Mouse (Mus musculus): Measurements from ENCODE around the gene Socs7.

Gene Socs7

DNA sequence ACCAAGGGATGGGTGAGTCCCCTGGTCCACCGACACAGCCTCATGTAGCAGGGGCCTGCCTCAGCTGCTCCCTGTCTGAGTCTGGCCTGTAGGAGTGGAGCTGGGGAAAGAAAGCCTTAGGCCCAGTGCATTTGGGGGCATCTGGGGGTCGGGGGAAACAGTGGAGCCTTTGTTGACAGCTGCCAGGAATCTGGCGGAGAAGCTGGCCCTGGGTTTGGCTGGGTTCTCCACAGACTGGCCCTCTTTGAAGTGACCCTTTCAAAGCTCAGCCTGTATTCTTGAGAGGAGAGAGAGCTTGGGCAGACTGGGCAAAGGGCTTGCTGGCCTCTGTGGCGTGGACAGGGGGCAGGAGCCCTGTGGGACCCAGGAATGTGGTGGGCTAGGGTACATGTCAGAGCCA lies 60.2 kb downstream of the Socs7 start:
- no peak for DNase-seq

- no peak for DNase-seq
Measured at GRCm38 (mm10) chr11:97424092-97424692, 61.8 kb downstream of the Socs7 start.

DNA sequence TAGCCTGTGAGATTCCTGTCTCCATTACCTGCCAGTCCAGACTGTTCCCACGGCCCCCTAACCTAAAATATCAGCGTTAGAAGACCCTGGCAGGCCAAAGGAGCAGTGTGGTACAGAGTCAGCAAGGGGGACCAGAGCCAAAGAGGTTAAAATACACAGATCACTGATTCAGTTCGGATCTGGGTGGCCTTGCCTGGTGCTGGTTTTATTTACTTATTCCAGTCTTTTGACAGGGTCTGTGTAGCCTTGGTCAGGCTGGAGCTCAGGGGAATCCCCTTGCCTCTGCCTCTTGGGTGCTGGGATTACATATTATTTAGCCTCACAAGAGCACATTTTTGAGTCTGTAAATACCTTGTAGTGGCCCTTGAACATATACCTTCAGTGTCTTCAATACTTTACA lies 62.5 kb downstream of the Socs7 start:
- no peak for DNase-seq

GRCm38 (mm10) chr11:97427794-97428725 lies 65.7 kb downstream of the Socs7 start:
- DNase-seq: peak; percentile 50 to 60

DNA sequence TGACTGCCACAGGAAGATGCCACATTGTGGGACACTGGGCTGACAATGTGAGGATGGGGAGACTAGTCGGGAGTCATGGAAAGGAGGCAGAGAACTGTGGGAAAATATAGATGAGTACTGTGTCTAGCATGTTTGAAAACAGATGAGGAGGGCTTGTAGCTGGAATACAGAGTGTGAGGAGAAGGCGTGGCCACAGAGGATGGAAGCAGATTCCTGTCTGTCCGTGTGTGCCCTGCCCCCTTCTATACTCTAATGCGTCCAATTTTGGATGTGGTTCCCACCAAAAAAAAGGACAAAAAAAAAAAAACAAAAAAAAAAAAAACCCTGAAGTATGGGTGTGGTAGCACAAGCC lies 66.4 kb downstream of the Socs7 start:
- no peak for DNase-seq

- DNase-seq: no peak
Measured at GRCm38 (mm10) chr11:97429615-97430014, 67.3 kb downstream of the Socs7 start.

DNA sequence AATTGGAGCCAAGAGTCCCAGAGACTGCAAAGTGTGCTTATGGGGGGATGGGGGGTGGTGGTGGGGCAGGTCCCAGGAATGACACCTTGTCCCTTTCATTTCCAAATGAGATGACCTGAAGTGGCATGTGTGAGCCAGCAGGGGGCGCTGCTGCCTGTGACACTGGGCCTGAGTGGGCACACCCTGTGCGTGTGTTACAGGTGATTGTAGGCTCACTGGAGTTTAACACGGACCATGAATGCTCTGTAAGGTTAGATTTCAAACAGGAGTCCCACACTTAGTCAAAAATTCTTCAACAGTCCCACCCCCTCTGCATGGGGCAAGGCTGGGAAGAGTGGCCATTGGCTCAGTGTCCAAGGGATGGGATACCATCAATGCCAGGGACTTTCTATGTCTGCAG lies 69.7 kb downstream of the Socs7 start:
- peak in 1 of 2 experiments; percentile 72 for DNase-seq

DNA sequence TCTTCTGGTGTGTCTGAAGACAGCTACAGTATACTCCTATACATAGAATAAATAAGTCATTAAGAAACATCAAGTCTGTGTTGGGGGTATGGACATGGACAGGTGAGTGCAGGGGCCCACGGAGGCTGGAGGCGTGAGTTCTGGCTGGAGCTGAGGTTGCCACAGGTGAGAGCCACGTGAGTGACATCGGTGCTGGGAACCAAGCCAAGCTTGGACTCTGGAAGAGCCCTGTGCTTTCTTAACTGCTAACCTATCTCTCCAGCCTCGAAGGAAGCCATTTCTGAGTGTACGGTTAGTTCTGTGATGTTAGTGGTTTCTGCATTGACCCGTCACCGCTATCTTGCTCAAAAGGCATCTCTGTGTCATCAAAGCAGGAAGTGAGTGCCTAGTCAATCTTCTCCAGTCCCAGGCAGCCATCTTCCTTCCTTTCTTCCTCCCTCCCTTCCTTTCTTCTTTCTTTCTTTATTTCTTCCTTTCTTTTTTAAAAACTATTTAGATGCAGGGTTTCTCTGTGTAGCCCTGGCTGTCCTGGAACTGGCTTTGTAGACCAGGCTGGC lies 70.7 kb downstream of the Socs7 start:
- DNase-seq: no peak

- DNase-seq: no peak
Measured at GRCm38 (mm10) chr11:97434121-97434520, 71.8 kb downstream of the Socs7 start.

DNA sequence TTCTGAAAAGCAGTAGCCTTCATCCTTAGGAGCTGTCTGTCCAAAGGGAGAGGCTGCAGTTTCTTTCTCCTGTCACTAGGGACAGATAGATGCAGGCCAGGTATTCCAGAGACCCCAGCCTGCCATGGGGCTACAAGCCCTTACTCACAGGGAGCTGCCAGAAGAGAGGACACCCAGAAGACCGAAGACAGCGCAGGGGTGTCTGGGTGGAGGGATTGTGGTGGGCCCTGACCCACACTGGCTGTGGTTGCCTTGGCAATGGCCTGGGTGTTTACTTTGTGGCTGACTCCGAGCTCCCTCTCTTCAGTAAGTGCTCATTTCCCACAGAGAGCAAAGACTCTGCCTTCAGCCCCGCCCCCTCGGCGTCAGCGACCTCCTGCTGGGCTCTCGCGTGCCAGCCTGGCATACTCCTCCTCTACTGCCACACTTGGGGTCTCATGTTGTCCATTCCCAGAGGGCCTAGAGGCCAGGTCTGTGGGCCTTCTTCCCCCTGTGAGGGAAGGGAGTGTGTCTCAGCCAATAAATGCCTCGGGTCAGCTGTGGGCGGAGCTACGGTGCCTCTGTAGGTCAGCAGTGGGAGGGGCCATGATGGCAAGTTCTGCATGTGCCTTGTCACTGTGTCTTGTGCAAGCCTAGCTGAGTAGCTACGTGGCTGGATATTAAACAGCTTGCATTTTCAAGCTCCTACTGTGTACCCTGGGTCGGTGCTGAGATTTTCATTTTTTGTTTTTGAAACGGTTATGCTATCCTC lies 72.5 kb downstream of the Socs7 start:
- peak; percentile 79 to 88 for DNase-seq

- DNase-seq: peak in 1 of 2 experiments; percentile 24
Measured at GRCm38 (mm10) chr11:97435808-97436491, 73.6 kb downstream of the Socs7 start.

GRCm38 (mm10) chr11:97437745-97438144 lies 75.4 kb downstream of the Socs7 start:
- peak; percentile 26 to 40 for DNase-seq

GRCm38 (mm10) chr11:97438868-97439267 lies 76.5 kb downstream of the Socs7 start:
- no peak for DNase-seq

DNA sequence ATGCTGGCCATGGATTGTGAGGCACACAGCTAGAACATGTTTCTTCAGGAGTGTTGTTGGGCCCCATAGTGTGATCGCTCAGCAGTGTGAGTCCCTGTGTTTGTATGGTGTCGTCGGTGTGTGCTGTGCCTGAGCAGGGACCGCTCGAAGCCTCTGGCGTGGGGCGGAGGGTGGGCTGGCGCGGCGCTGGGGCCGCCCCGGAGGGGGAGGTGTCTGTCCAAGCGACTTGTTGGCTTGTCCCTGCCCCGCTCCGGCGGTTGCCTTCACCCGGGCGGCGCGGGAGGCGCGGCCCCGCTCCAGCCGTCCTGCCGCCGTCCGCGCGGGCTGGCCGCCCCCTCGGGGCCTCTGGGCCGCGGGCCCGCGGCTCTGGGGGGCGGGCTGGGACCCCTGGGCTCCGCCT lies 77.6 kb downstream of the Socs7 start:
- DNase-seq: peak; percentile 24 to 37

DNA sequence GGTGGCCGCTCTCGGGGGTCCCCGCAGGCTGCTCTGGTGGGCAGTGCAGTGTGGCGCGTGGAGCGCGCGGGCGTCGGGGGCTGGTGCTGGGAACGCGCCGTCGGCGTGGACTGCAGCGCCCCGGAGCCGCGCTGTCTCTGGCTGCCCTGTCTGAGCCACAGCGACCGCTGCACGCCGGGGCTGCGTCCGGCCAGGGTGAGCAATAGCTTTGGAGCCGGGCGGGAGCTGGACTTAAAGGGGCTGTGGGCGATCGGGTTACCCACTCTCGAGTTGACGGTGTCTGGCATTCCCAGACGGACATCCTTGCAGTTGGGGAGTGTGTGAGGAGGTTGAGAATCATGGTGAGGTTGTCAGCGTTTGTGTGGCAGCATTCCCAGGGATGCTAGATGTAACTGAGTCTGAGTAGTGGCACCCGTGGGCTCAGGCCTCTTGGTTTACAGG lies 78.1 kb downstream of the Socs7 start:
- DNase-seq: no peak

- no peak for DNase-seq
Measured at GRCm38 (mm10) chr11:97441036-97441657, 78.8 kb downstream of the Socs7 start.

DNA sequence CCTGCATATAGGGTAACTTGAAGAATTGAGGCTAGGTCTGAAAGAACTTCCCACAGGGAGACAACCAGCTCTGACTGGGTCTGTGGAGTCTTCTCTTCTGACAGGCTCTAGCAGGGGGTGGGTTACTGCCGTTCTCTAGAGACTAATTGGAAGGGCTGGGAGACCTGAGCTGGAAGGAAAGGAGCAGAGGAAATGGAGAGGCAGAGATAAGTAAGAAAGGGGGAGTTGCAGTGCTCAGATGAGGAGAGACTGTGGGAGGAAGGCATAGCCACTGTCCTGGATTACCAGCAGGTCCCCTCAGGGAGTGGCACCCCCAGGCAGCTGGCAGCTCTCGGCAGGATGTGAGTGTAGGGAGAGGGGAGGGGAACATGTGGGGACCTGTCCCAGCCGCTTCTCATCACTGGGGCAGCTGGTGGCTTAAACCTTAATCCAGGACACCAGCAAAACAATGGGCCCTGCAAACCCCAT lies 79.3 kb downstream of the Socs7 start:
- no peak for DNase-seq

- no peak for DNase-seq
Measured at GRCm38 (mm10) chr11:97442891-97443675, 80.7 kb downstream of the Socs7 start.

GRCm38 (mm10) chr11:97445596-97445995 lies 83.2 kb downstream of the Socs7 start:
- no peak for DNase-seq

DNA sequence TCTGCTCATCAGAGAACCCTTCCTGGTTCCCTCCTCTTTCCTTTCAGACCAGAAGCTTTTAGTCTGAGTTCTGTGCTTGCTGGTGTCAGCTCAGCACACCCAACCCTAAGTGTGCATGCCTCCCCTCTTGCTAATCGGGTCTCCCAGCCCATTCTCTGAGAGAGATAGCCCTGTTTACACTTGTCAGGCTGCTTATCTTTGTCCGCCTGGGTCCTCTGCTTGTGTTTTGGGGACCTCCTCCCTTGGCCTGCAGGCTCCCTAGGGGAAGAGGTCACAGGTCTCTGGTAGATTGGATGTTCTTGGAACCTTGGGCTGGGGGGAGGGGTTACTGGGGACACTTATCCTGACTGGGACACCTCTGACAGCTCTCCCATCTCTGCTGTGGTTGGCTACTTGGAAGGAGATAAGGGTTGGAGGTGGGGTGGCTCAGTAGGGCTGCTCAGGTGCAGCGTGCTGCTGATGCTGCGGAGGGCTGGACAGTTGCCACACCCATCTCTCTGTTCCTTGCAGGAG lies 83.7 kb downstream of the Socs7 start:
- DNase-seq: no peak

DNA sequence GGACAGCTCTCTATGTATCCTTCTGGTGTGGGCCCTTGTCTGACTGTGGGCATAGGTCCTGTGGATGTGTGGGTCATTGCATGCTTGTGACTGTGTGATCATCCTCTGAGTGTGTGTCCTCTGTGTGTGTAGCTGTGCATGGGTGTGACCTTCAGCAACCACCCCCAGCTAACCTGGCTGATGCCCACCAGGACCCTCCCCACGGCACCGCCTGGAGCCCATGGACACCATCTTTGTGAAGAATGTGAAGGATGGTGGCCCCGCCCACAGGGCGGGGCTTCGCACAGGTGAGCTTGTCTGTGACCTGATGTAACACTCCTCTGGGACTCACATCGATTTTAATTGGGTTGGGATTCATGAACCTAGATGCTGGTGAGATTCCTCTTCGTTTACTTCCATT lies 85.6 kb downstream of the Socs7 start:
- DNase-seq: no peak

All from spleen, adult 18-20 months (tissue).